Mouse (Mus musculus) brain, embryonic 18.5 days (tissue): ENCODE measurements around the gene Msx3.

Experiments used
- DNase-seq: peaks from one replicate; pipeline ENCODE4 v3.0.0-alpha.2; 2012; ENCODE audit warnings: low read depth, low spot score

Gene Msx3

GRCm38 (mm10) chr7:140057413-140058407 lies 8.8 kb upstream of the Msx3 start:
- DNase-seq, result no peak

- peak; percentile 68 for DNase-seq
Measured at GRCm38 (mm10) chr7:140054124-140054523, 5.2 kb upstream of the Msx3 start.

GRCm38 (mm10) chr7:140049115-140049689 lies 313 bp upstream of the Msx3 start:
- no peak for DNase-seq

- DNase-seq, result no peak
Measured at GRCm38 (mm10) chr7:140047811-140048311, 1.0 kb downstream of the Msx3 start.

GRCm38 (mm10) chr7:140045546-140045945 lies 3.3 kb downstream of the Msx3 start:
- no peak for DNase-seq

GRCm38 (mm10) chr7:140042728-140043127 lies 6.2 kb downstream of the Msx3 start:
- DNase-seq, result no peak

GRCm38 (mm10) chr7:140037171-140037555 lies 11.7 kb downstream of the Msx3 start:
- DNase-seq, result no peak

GRCm38 (mm10) chr7:140036281-140037170 lies 12.4 kb downstream of the Msx3 start, which contains the start of the genes Zfp511 and Tubgcp2:
Zfp511 (plus strand) TSS chr7:140036391.
Tubgcp2 (minus strand) TSS chr7:140036669.
- DNase-seq, result peak; percentile 78

- DNase-seq, result no peak
Measured at GRCm38 (mm10) chr7:140035456-140035855, 13.4 kb downstream of the Msx3 start.

- DNase-seq, result no peak
Measured at GRCm38 (mm10) chr7:140033386-140033785, 15.5 kb downstream of the Msx3 start.

GRCm38 (mm10) chr7:140032366-140032765 lies 16.5 kb downstream of the Msx3 start:
- DNase-seq, result no peak

GRCm38 (mm10) chr7:140031771-140032170 lies 17.1 kb downstream of the Msx3 start:
- DNase-seq, result no peak

GRCm38 (mm10) chr7:140011336-140011735 lies 37.6 kb downstream of the Msx3 start:
- no peak for DNase-seq

- DNase-seq, result no peak
Measured at GRCm38 (mm10) chr7:140007781-140008180, 41.1 kb downstream of the Msx3 start.

- DNase-seq, result no peak
Measured at GRCm38 (mm10) chr7:140006861-140007611, 41.9 kb downstream of the Msx3 start.

- DNase-seq, result no peak
Measured at GRCm38 (mm10) chr7:140004666-140005065, 44.2 kb downstream of the Msx3 start.

GRCm38 (mm10) chr7:140001086-140001740 lies 47.7 kb downstream of the Msx3 start:
- DNase-seq, result no peak

GRCm38 (mm10) chr7:139998691-139999350 lies 50.1 kb downstream of the Msx3 start:
- no peak for DNase-seq
